Mouse (Mus musculus): ENCODE measurements around the gene 4933434E20Rik.
A peak's percentile ranks its signal among the peaks of the same experiment; 100 is the strongest.

Gene 4933434E20Rik

DNA sequence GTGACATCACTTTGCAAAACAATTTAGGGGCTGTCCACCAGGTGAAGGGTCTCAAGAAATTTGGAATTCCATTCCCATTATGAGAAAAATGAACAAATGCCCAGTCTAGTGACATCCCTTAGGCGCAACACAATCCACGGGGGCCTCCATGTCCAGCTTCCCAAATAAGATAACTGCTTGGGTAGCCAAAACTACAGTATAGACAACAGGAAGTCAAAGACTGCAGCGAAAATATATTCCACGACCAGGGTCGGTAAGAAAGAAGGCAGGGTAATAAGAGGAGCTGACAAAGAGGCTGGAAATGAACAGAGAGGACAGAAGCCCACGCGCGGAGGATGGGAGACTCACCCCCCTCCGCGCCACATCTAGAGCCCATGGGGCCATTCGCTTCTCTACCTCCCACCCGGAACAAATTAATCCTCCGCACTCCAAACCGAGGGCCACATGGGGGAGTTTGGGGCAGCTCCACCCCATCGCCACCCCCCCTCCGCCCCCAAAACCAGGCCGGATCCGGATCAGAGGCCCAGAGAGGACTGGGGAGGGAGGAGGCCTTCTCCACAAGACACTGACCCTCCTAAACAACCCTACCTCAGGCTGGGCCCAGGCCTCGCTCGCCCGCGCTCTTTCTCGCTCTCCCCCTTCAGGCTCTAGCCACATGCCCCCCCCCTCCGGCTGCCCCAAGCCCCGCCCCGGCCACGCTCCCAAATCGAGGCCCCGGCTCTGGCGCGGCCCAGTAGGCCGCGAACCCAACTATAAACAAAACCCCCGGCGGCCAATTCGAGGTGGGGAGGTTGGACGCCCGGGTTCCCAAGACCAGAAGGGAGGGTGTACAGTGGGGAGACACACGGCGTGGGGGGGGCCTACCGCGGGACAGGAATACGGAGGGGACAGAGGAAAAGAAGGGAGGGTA lies at the start of gene 4933434E20Rik:
4933434E20Rik (plus strand) TSS at position 196 of the 910 bp plus-strand sequence.
- peak; percentile 49 for DNase-seq (ENCODE audit: low spot score)

DNA sequence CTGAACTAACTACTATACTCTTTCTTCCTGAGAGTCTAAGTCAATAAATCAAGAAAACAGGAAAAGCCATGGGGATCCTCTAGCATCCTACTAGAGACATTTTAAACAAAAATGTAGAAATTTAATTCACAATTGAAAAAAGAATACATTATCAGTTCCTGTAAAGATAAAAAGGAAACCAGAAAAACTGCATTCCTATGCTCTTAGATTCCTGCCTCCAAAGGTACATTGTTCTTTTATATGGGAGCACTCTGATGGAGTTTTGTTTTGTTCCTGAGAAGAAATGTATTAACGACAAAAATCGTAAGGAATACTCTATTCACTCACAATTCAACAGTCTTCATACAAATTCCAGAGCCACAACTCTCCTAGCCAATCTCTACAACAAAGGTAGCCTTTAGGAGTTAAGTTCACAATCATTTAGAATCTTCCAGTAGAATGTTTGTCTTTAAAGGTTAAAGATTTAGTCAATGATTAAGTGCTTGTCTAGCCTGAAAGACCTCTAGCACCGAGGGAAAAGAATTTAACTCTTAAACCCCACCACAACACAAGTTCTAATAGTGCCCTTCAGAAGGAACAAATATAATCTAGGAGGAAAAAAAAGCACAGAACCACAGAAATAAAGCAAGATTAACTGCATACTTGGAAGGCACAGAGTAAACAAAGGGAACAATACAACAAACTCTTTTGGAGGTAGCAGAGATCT lies 47.2 kb upstream of the 4933434E20Rik start:
- DNase-seq (ENCODE audit: low spot score), result no peak

DNA sequence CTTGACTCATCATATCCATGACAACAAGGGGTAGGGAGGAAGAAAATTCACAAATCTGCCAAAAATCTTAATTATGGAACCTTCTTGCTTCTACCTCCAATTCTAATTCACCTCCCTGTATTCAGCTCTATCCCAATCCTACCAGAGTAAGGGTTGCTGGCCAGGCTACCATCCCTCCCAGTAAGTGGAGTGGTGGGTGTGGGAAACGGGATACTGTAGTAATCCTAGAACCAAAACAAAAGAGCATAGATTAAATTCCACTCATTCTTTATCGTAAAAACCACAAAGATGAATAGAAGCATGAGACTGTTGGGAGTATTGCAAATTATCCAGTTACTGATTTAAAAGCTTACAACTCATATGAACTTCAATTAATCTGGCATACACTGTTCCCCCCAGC lies 41.1 kb upstream of the 4933434E20Rik start:
- no peak for DNase-seq (ENCODE audit: low spot score)

- DNase-seq (ENCODE audit: low spot score), result no peak
Observed at GRCm38 (mm10) chr3:90016626-90017025, 34.8 kb upstream of the 4933434E20Rik start.

DNA sequence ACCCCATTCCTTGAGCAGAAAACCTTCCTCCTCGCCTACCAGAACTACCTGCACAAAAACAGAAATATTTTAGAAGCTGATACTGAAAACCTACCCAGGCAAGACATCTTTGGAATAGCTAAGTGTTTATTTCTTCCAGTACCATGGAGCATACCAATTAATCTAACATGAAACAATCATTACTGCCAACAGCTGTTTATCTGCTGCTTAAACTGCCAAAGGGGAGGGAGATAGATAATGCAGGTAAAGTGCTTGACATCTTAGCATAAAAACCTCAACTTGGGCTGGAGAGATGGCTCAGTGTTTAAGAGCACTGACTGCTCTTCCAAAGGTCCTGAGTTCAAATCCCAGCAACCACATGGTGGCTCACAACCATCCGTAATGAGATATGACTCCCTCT lies 16.8 kb upstream of the 4933434E20Rik start:
- no peak for DNase-seq (ENCODE audit: low spot score)

GRCm38 (mm10) chr3:90036263-90036662 lies 15.2 kb upstream of the 4933434E20Rik start:
- no peak for DNase-seq (ENCODE audit: low spot score)

- no peak for DNase-seq (ENCODE audit: low spot score)
Observed at GRCm38 (mm10) chr3:90049691-90050090, 1.7 kb upstream of the 4933434E20Rik start.

- DNase-seq (ENCODE audit: low spot score), result peak; percentile 94
Observed at GRCm38 (mm10) chr3:90052351-90053241, 1.2 kb downstream of the 4933434E20Rik start, which contains the start of gene Ubap2l. Gene Ubap2l, minus strand, starts transcription at chr3:90052628.

GRCm38 (mm10) chr3:90061549-90061948 lies 10.1 kb downstream of the 4933434E20Rik start:
- no peak for DNase-seq (ENCODE audit: low spot score)

- DNase-seq (ENCODE audit: low spot score), result no peak
Observed at GRCm38 (mm10) chr3:90062539-90062938, 11.1 kb downstream of the 4933434E20Rik start.

GRCm38 (mm10) chr3:90064383-90064782 lies 12.9 kb downstream of the 4933434E20Rik start:
- no peak for DNase-seq (ENCODE audit: low spot score)

GRCm38 (mm10) chr3:90065553-90065952 lies 14.1 kb downstream of the 4933434E20Rik start:
- DNase-seq (ENCODE audit: low spot score), result peak; percentile 55

- DNase-seq (ENCODE audit: low spot score), result no peak
Observed at GRCm38 (mm10) chr3:90067851-90068250, 16.4 kb downstream of the 4933434E20Rik start.

- no peak for DNase-seq (ENCODE audit: low spot score)
Observed at GRCm38 (mm10) chr3:90069688-90070087, 18.3 kb downstream of the 4933434E20Rik start.

DNA sequence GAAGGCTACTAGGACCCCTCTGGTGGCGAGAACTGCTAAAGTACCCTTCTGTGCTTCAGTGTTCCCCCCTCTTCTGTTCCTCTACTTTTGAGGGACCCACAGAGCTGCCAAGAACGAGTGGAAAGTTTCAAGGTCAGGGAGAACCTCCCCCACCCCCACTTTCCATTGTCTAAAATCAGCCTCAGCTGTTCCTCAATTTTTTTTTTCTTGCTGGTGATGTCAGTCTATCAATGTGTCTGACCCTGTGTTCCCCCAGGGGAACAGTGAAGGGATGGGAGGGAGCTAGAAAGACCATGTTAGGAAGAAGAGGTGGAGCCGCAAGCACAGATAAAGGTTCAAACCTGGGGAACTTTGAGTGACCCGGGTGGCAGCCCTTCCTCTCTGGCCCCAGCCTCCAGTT lies 20.9 kb downstream of the 4933434E20Rik start, which contains the start of gene Tpm3:
Tpm3 (plus strand) TSS at position 356 of the 400 bp plus-strand sequence.
- no peak for DNase-seq (ENCODE audit: low spot score)

GRCm38 (mm10) chr3:90076921-90077716 lies 25.7 kb downstream of the 4933434E20Rik start:
- peak; percentile 85 for DNase-seq (ENCODE audit: low spot score)

DNA sequence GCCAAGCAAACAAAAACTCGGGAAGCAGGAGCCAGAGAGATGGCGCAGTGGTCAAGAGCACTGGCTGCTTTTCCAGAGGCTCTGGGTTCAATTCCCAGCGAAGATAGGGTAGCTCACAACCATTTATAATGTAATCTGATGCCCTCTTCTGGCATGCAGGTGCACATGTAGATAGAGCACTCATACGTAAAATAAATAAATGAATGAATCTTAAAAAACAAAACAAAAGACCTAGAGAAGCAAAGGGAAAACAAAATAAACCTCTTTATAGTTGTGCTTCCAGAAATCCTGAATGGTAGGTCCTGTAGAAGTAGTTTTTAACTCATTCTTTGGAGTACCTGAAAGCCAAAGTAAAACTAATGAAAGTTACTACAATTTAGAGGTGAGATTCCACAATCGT lies 26.8 kb downstream of the 4933434E20Rik start:
- no peak for DNase-seq (ENCODE audit: low spot score)

GRCm38 (mm10) chr3:90079133-90079762 lies 27.8 kb downstream of the 4933434E20Rik start:
- peak; percentile 95 for DNase-seq (ENCODE audit: low spot score)

GRCm38 (mm10) chr3:90079763-90080497 lies 28.5 kb downstream of the 4933434E20Rik start:
- DNase-seq (ENCODE audit: low spot score), result peak; percentile 71

- DNase-seq (ENCODE audit: low spot score), result no peak
Observed at GRCm38 (mm10) chr3:90080498-90080863, 29.0 kb downstream of the 4933434E20Rik start.
